Mouse (Mus musculus) gonadal fat pad, adult 2 months (tissue): ENCODE data around the gene H2-D1. TPM values are rescaled to one million over a fixed set of nuclear protein-coding genes. Genes with fewer than 3 reads are reported as not detected.
A peak's percentile ranks its signal among the peaks of the same experiment; 100 is the strongest.

ENCODE experiments used
- DNase-seq: peaks from one replicate; pipeline ENCODE4 v3.0.0-alpha.2; 2012; ENCODE audit warnings: low read depth
- polyA plus RNA-seq: library from polyadenylated mRNA; depleted of rRNA; stranded (reverse); fragments of >200 nt; gene quantifications from 2 replicates; pipeline ENCODE4 v1.2.3, GENCODE M21; 2012

The H2-D1 gene
- polyA plus RNA-seq, 1 experiment, result 887 TPM

DNA sequence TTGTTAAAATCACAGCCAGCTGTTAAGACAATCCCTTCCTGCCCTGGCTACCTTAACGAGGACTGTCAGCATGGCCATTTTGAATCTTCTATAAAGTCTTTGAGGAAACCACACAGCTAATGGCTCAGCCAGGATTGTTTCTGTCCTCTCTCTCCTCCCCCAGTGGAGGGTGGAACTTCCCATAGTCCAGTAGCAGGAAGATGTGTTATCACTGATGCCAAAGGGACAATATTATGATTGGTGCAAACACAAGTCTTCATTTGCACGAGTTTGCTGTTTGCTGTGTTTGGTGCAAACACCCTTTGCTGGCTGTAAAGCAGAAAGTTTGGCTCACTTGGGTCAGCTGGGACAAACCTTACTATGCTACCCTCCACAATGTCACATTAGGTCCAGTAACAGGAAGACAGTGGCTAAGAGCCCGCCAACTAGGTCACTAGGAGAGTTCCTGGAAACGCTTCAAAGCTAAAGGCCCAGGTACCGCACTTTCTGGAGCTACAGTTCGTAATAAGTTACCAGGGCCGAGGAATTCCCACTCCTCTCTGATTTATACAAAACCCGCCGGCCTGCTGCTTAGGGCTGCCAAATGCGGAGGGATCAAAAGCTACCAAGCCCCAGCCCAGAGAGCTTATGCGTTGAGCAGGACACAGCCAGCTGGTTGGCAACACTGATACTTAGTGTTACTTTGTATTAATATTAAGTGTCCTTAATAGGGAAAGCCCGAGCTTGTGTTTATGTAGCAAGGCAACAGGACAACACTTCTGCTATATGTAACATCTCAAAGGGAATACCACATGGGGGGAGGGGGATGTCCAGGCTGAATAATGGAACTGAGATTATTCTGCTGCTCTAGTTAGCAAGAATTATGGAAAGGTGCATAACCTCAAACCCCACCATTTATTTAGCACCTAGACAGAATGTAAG lies 21.9 kb upstream of the H2-D1 start:
- no peak for DNase-seq

DNA sequence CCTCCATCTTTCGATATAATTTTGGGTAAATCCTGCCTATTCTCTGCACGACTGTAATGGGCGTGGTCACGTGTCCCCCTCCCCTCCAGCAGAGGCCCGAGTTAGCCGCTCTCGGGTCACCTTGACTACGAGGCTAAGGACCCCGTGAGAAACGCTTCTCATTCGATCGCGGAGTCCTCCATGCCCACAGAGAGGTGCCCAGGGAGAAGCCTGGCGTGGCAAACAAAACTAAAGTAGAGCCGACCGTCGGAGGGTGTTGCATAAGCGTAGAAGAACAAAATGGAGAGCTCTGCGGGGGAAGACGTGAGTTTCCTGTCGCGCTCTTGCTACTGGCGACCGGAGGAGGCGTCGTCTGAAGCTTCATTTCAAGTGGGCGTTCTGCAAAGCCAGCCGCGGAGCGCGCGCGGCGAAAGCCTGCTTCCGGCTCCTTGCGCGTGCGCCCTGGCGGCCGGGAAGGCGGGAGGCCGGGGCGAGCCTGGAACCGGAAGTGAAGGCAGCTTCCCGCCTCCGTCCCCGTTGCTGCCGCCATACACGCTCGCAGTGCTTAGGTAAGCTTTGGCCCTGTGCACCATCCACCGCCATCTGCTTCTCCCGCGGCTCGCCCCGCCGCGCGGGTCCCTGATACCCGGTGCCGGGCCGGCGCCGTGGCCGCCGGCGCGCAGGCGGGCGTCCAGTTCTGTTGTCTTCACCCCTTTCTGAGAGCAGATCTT lies 21.1 kb upstream of the H2-D1 start, which contains the start of gene Ddx39b:
Ddx39b (plus strand) TSS at position 442 of the 710 bp plus-strand sequence.
- DNase-seq, result peak; percentile 70

DNA sequence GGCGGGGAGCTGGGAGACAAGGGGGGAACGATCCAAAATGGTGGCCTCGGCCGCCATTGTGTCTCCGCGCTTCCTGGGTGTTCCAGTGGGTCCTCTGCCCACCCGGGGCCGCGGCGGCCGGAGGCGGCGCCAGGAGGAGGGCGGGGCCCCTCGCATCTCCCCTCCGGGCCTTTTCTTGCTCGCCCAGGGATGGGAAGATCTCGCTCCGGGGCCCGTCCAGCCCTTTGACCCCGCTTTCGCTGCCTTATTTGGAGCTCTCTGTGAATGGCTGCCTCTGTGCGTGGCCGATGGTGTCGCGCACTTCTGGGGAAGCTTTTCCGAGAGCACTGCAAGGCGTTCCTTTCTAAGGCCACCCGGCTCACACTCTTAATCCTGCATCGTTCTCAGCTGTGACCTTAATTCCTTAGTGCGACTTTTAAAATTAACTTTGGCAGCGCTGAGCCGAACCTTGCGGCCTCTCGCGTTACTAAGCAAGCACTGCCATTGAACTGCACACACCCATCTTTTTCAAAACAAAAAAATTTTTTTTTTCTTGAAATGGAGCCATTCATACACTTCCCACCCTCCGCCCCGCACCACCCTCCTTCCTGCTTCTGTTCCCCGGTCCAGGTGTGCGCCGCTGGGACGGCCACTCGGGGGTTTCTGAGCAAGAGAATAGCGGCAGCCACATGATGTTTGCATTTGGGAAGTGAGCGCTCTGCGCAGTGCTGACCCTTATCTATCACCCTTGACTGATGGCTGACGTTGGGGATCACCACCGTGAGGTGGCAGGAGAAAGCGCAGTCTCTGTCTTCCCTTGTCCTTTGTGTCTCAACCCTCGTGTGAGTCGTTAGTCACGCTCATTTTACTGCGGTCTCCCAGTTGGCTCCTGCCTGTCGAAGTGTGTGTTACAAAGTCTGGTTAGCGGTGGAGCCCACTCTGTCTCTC lies 20.3 kb upstream of the H2-D1 start:
- DNase-seq, result no peak

DNA sequence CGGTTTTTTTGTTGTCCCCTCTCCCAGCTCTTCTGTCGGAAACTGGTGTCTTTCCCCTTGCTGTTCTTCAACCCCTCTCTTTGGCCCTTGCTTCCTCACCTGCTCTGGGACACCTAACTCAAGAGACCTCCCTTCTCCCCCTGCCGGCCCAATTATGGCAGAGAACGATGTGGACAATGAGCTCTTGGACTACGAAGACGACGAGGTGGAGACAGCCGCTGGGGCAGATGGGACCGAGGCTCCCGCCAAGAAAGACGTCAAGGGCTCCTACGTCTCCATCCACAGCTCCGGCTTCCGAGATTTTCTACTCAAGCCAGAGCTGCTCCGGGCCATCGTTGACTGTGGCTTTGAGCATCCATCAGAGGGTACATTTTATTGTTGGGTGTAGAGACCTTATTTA lies 19.4 kb upstream of the H2-D1 start:
- DNase-seq, result no peak

DNA sequence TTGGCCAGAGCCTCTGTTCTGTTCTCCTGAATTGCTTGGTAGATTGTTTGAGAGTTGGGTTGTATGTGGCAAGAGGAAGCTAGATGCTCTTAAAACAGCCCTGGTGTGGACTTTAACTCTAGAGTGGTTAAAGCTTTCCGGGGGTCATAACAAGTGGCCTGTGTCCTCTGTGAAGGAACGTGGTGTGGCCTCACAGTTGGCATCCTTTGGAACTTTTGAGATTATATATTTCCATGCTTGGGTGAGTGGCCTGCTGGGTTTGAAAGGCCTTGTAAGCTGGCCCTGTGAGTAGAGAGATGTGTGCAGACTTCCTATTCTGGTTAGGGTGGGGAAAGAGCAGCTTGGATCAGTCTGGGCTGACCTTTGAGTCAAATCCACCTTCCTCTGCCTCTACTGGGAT lies 17.5 kb upstream of the H2-D1 start:
- no peak for DNase-seq

DNA sequence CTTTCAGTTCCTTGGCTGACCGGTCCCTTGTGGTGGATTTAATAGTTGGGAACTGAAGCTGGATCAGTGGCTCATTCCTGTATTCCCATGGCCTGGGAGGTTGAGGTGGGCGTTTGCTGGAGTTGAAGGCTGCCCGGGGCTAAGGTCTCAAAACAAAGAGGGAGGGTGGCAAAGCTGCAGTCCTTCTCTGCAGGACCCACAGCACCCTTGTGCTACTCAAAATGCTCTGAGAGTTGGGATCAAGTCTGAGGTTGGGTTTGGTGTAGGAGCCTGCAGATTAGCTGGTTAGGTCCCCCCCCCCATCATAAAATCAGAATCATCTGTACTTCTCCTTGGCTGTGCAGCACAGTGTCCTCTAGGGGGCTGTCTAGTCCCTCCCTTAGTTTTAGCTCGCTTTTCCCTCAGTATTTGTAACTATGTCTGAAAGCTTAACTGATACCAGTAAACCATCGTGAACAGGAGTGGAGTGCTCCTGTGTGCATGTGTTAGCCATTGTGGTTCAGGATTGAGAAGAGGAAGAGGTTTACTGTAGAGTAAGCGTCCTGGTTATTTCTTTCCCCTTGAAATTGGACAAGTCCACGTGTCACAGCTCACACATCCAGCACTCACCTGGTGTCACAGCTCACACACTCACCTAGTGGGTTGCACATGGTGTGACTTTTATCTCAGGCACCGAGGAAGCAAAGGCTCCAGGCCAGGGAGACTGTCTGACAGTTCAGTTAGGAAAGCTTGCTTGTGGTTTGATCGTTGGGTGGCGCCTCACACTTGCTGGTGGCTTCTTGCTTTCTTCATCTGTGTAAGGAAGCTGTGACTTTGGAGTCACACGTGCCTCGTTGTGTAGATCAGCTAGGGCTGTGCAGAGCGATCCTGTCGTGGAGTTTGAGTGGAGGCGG lies 16.6 kb upstream of the H2-D1 start:
- no peak for DNase-seq

DNA sequence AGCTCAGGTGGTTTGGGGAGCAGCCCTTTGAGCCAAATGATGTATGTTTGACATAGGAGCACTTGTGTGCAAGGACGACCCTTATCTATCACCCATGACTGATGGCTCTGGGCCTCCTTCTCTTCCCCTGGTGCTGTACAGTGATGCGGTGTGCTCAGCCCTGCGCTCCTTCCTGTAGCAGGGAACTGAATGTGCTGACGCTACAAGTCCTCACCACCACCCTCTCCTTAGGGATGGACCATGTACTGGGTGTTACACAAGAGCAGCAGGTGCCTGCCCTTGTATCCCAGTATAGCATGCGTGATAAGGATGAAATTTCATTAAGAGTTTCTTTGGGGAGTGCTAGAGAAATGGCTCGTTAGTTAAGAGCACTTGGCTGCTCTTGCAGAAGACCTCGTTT lies 15.4 kb upstream of the H2-D1 start:
- no peak for DNase-seq

DNA sequence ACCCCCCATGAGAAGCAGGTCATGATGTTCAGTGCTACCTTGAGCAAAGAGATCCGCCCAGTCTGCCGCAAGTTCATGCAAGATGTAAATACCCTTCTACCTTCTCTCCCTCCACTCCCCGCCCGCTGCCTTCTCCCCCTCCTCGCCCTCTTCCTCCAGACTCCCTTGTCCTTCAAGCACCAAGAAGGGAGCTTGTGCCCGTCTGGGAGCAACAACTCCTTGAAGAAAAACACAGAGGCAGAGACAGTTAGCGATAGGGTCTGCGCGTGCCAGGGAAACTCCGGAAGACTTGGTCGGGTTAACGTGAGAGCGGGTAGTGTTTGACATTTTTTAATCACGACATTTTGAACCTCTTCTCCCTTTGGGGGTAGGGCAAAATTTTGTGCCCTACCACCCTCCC lies 13.5 kb upstream of the H2-D1 start:
- DNase-seq, result no peak

DNA sequence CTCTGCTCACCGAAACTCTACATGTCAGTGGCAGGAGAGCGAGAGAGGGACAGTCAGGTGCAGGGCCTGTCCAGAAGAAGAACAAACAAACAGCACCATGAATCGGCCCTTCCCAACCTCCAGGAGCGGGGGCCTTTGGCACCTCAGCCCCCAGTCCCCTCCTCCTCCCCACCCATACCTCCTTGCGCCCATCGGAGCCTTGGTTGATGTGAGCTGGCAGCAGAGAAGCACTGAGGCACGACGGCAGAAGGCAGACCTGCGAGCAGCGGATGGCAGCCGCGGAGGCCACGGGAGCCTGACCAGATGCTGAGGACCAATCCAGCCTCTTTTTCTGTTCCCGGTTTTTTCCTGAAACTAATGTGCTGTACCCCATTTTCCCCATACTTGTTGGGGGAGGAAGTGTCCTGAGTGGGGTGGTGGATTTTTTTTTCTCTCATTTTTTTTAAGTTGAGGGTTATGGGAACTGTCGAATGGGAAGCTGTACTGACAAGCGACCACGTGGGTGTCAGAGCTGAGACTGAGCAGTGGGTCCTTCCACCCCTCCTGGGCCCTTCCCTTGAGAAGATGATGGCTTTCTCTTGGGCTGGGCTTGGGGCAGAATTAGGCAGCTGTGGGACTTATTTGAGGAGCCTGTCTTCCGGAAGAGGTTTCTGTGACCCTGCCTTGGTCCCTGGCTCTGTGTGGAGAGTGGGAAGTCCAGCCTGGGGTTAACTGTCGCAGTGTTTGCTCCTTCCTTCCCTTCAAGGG lies 12.9 kb upstream of the H2-D1 start:
- no peak for DNase-seq

DNA sequence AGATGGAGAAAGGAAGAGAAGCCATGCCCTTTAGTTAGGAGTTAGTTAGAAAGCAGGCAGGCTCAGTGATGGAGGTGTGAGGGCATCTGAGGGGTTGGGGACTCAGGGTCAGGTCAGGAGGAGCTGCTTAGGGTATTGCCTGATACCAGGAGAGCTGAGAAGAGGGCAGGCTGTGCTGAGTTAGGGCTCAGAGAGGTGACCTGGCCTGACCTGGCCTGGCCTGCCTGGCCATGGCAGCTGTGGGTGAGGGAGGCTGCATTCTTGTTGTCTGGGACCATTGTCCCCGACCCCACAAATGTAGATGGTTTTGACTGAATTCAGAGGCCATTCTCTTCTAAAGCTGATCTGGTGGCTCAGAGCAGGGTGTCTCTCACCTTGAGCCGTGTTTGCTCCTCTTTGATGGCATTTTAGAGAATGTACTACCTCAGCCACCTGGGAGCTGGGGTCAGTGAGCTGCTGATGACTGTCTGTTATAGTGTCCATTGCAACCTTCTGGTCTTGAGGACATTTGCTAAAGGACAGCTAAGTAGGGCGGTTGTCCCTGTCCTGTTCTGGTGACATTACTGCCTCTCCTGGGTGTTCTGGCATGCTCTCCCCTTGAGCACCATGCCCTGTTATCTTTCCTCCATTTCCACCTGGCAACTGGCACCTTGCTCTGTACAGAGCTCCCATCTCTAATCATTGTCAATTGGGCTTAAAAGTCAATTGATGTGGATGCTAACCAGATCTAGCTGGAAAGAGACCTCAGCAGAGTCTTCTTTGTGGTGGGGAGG lies 12.0 kb upstream of the H2-D1 start:
- no peak for DNase-seq

DNA sequence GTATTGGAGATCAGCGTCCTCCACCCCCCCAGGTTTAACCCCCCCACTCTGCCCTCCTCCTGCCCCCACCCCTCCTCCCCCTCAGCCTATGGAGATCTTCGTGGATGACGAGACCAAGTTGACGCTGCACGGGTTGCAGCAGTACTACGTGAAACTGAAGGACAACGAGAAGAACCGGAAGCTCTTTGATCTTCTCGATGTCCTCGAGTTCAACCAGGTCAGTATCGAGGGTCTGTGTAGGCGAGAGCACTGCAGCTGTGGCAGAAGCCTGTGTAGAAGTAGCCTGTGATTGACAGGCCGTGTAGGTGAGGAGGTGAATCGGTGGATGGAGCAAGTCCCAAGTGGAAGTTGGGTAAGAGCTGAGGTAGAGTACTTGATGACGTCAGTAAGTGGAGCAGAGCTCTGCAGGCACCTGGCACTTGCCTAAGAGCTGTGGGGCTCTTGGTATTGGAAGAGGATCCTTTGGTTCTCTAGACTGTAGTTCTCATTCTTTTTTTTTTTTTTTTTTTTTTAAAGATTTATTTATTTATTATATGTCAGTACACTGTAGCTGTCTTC lies 11.3 kb upstream of the H2-D1 start:
- DNase-seq, result no peak

DNA sequence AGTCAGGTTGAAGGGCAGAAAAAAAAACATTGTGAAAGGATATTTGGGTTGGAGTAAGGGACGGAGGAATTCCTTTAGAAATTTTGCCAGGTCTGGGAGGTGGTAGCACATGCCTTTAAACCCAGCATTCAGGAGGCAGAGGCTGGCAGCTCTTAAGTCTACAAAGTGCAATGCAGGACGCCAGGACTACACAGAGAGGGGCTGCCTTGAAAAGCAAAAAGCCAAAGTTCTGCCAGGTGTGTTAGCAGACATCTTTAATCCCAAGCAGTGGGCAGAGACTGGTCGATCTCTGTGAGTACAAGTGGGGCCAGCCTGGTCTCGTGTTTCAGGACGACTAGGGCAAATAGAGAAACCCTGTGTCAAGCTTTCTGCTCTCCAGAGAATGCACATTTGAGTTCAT lies 10.5 kb upstream of the H2-D1 start:
- DNase-seq, result no peak

DNA sequence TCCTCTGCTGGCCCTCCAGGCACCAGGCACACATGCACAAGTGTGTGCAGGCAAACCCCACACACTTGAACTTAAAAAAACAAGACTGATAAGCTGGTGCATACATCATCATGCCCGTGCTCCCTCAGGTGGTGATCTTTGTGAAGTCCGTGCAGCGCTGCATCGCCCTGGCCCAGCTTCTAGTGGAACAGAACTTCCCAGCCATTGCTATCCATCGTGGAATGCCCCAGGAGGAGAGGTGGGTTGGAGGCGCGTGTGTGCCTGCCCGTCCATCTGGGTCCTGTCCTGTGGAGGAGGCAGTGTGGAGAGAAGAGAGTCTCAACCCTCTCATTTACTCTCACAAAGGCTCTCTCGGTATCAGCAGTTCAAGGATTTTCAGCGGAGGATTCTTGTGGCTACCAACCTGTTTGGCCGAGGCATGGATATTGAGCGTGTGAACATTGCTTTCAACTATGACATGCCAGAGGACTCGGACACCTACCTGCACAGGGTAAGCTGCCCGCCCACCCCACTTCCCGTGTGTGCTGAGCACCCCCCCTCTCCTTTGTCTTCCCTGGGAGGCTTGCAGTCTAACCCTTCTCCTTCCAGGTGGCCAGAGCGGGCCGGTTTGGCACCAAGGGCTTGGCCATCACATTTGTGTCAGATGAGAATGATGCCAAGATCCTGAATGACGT lies 9.8 kb upstream of the H2-D1 start:
- no peak for DNase-seq

DNA sequence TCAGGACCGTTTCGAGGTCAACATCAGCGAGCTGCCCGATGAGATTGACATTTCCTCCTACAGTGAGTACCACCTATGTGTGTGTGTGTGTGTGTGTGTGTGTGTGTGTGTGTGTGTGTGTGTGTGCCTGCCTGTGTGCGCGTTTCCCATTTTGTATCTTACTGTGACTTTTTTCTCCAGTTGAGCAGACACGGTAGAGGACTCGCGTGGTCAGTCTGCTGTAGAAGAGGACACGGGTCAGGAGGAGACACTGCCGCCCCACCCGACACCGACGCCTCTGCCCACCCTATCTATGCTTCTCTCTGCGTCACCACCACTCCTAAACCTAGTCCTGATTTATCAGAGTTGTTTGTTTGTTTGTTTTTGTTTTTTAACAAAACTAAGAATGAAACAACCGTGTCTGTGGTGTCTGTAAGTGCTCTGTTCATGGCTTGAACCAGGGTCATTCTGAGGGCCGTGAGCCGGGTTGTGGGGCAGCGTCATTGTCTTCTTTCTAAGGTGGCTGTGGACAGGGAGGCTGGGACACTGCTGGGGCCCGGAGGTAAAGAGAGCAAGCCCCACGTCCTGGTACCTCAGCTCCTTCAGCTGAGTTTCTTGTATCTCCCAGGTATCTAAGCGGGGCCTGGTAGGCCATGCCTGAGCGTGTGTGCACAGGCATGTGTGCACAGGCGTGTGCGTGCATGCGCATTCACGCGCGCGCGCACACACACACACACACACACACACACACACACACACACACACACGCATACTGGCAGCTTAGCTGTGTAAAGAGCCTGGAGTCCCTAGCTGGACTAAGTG lies 9.0 kb upstream of the H2-D1 start:
- no peak for DNase-seq

DNA sequence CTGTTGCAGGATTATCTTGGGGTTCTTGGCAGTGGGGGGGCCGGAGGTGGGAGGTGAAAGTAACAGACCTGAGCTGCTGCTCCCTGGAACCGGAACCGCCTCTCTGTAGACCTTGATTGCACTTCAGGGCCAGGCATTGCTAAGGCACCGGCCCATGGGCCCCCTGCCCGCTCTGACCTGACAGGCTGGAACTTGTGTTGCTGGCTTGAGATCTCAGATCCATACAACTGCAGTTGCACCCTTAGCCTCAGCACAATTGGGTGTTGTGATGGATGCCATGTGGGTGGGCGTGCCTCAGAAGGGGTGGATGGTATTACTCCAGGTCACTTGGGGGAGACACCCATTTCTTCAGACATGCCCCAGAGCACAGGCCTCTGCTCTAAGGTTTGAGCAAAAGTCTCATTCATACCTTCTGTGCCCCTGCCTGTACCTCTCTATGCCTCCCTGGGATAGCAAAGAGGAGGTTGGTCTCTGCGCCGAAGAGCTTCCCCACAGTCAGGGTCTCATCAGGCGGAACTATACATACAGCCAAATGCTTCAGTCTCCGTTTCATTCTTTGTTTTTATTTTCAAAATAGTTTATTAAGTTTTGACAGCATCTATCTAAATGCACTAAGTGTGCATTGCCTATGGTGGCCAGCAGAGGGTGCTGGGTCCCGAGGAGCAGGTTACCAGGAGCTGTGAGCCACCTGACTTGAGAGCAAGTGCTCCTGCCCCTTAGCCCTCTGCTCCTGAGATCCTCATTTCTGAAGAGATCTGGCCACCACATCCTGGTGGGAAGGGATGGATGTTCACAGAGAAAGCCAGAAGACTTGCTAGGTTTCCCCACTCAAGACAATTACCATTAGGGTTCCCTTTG lies 8.1 kb upstream of the H2-D1 start:
- no peak for DNase-seq

DNA sequence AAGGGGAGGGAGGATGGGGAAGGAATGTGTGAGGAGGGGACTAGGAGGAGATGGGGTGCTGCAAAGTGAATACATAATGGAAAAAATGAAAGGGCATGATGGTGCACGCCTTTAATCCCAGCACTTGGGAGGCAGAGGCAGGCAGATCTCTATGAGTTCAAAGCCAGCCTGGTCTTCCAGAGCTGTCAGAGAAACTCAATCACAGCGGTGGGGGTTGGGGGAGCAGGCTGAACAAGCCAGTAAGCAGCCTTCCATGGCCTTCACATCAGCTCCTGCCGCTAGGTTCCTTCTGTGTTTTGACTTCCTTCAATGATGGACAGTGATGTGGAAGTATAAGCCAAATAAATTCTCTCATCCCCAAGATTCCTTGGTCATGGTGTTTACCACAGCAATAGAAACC lies 7.2 kb upstream of the H2-D1 start:
- no peak for DNase-seq

DNA sequence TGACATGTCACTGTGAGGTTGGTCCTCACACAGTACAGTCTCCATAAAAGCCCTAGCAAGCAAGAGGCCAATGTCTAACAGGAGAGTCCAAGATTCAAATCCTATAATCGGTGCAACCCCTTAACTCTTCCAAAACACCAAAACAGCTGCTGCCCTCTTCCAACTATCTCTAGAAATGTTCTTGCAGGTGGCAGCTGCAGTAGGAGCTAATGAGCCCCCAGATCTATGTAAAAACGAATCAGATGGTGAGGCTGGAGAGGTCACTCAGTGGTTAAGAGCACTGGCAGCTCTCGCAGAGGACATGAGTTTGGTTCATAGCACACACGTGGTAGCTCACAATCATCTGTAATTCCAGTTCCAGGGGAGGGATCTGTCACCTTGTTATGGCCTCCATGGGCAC lies 6.8 kb upstream of the H2-D1 start:
- DNase-seq, result no peak
